Mouse (Mus musculus) cerebellum, adult 18-20 months (tissue): ENCODE data around the gene Bfar.
"Not testable (repeated sequence)": the region's sequence is repeated elsewhere in the genome, so short reads cannot be mapped to it uniquely, and the experiment has no call there.

Source experiments
- DNase-seq, 2 experiments: peaks; one replicate each; pipeline ENCODE4 v3.0.0; 2021

Bfar gene

GRCm38 (mm10) chr16:13671685-13672385 lies at the start of gene Bfar, which contains the start of gene 3110001I22Rik:
TSS of gene Bfar (plus strand) at chr16:13671858.
TSS of gene 3110001I22Rik (plus strand) at chr16:13671929.
- DNase-seq, result peak; percentile 92

- peak; percentile 3 to 9 for DNase-seq
Measured at GRCm38 (mm10) chr16:13628345-13628744, 43.3 kb upstream of the Bfar start.

GRCm38 (mm10) chr16:13638198-13638597 lies 33.5 kb upstream of the Bfar start:
- DNase-seq, result not testable (repeated sequence)

GRCm38 (mm10) chr16:13639508-13639907 lies 32.1 kb upstream of the Bfar start:
- no peak for DNase-seq

GRCm38 (mm10) chr16:13640064-13640463 lies 31.6 kb upstream of the Bfar start:
- DNase-seq, result no peak

GRCm38 (mm10) chr16:13644474-13644873 lies 27.2 kb upstream of the Bfar start:
- DNase-seq, result no peak

- DNase-seq, result no peak
Measured at GRCm38 (mm10) chr16:13645930-13646329, 25.7 kb upstream of the Bfar start.

- DNase-seq, result no peak
Measured at GRCm38 (mm10) chr16:13658886-13659285, 12.8 kb upstream of the Bfar start.

- no peak for DNase-seq
Measured at GRCm38 (mm10) chr16:13660736-13661135, 10.9 kb upstream of the Bfar start.

- peak; percentile 95 for DNase-seq
Measured at GRCm38 (mm10) chr16:13667878-13668343, 3.7 kb upstream of the Bfar start, which contains the start of gene Parn. TSS of gene Parn (minus strand) at chr16:13668170.

- peak; percentile 17 to 26 for DNase-seq
Measured at GRCm38 (mm10) chr16:13668402-13669108, 3.1 kb upstream of the Bfar start.

GRCm38 (mm10) chr16:13669282-13669681 lies 2.4 kb upstream of the Bfar start:
- DNase-seq, result no peak

GRCm38 (mm10) chr16:13670896-13671295 lies 762 bp upstream of the Bfar start:
- DNase-seq, result not testable (repeated sequence)

GRCm38 (mm10) chr16:13672386-13672898 lies 784 bp downstream of the Bfar start:
- peak; percentile 53 to 60 for DNase-seq

- DNase-seq, result no peak
Measured at GRCm38 (mm10) chr16:13673114-13673513, 1.5 kb downstream of the Bfar start.

- DNase-seq, result no peak
Measured at GRCm38 (mm10) chr16:13674511-13674910, 2.9 kb downstream of the Bfar start.

- DNase-seq, result no peak
Measured at GRCm38 (mm10) chr16:13678601-13679319, 7.1 kb downstream of the Bfar start.

- no peak for DNase-seq
Measured at GRCm38 (mm10) chr16:13698998-13699397, 27.3 kb downstream of the Bfar start.

GRCm38 (mm10) chr16:13702184-13702583 lies 30.5 kb downstream of the Bfar start:
- peak; percentile 8 to 18 for DNase-seq

- DNase-seq, result no peak
Measured at GRCm38 (mm10) chr16:13704676-13705075, 33.0 kb downstream of the Bfar start.

GRCm38 (mm10) chr16:13714910-13715309 lies 43.3 kb downstream of the Bfar start:
- no peak for DNase-seq

- DNase-seq, result no peak
Measured at GRCm38 (mm10) chr16:13716821-13717553, 45.3 kb downstream of the Bfar start.
